Mouse (Mus musculus) forebrain, embryonic 16.5 days (tissue): ENCODE data around the gene Kcnn1. TPM values are rescaled to one million over a fixed set of nuclear protein-coding genes. Genes with fewer than 3 reads are reported as not detected.

Experiments
- ATAC-seq: fragments of 200-750 bp; cut with Nextera tagmentation; 2 replicates; pipeline ENCODE4 v1.8.0; 2017; ENCODE audit warnings: mild to moderate bottlenecking, moderate library complexity
- H3K27ac ChIP-seq: fragments of 300-500 bp; sonication (generic); 2 replicates; pipeline ENCODE4 v1.5.1; 2014; ENCODE audit warnings: low read length, control low read depth
- H3K27me3 ChIP-seq: fragments of 300-500 bp; sonication (generic); replicated peaks from 2 replicates; pipeline ENCODE4 v1.6.1; 2014; ENCODE audit warnings: low read length; ENCODE audit not compliant: control insufficient read depth, insufficient read depth
- H3K36me3 ChIP-seq: fragments of 300-500 bp; sonication (generic); 2 replicates; pipeline ENCODE4 v1.6.1; 2014; ENCODE audit not compliant: control insufficient read depth, insufficient read depth
- H3K4me1 ChIP-seq: fragments of 300-500 bp; sonication (generic); replicated peaks from 2 replicates; pipeline ENCODE4 v1.6.1; 2014; ENCODE audit warnings: low read length; ENCODE audit not compliant: control insufficient read depth, insufficient read depth
- H3K4me2 ChIP-seq: fragments of 300-500 bp; sonication (generic); 2 replicates; pipeline ENCODE4 v1.6.1; 2014; ENCODE audit warnings: mild to moderate bottlenecking, low read length, control low read depth
- H3K4me3 ChIP-seq: fragments of 300-500 bp; sonication (generic); replicated peaks from 2 replicates; pipeline ENCODE4 v1.5.1; 2014; ENCODE audit warnings: mild to moderate bottlenecking, low read length, control low read depth
- H3K9ac ChIP-seq: fragments of 300-500 bp; sonication (generic); replicated peaks from 2 replicates; pipeline ENCODE4 v1.6.1; 2014; ENCODE audit warnings: low read depth, low read length, control low read depth
- H3K9me3 ChIP-seq: fragments of 300-500 bp; sonication (generic); 2 replicates; pipeline ENCODE4 v1.6.1; 2016; ENCODE audit warnings: low read length; ENCODE audit not compliant: control insufficient read depth
- WGBS: fragments of 180-500 bp; shearing (Covaris S2); extraction: QIAGEN DNeasy Blood & Tissue Kit; methylation state at CpG from one replicate; pipeline ENCODE4 v1.1.7; 2014; 5-methylcytosine and 5-hydroxymethylcytosine counted together
- polyA plus RNA-seq: library from polyadenylated mRNA; unstranded; fragments of >200 nt; fragmentation: Nextera tagmentation; extraction: Ambion mirVana; gene quantifications from 2 replicates; pipeline ENCODE4 v1.2.1, GENCODE M21; 2015

The Kcnn1 gene
- polyA plus RNA-seq, 1 experiment from 2014 or later: 13.4 TPM

DNA sequence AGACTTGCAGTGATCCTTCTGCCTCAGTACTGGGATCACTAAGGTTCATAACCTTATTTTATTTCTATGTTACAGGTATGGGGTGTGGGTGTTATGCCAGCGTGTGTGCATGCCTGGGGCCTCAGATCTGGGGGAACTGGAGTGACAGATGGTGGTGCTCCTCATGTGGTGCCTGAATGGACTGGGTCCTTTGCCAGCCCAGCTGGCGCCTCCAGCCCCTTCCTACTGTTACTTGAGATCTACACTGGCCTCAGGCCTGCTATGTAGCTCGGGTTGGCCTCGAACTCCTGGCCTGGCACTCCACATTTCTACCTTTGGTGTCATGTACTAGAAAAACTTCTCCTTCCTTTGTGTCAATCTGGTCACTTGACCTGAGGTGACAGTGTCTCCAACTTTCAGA, 21.1 kb upstream of the Kcnn1 start:
- no peak for ATAC-seq
- H3K4me1 ChIP-seq: peaks cover 5% of the 10 kb centered on the region
- WGBS: 75% methylated on average over 4 of the region's 4 CpGs
- H3K27ac ChIP-seq: no peak overlapping the region
- H3K27me3 ChIP-seq: no peaks in the 10 kb centered on the region
- H3K36me3 ChIP-seq: no peaks in the 10 kb centered on the region
- H3K4me2 ChIP-seq: no peak overlapping the region
- H3K9ac ChIP-seq: no peak overlapping the region
- H3K4me3 ChIP-seq: no peak overlapping the region
- H3K9me3 ChIP-seq: no peaks in the 10 kb centered on the region

DNA sequence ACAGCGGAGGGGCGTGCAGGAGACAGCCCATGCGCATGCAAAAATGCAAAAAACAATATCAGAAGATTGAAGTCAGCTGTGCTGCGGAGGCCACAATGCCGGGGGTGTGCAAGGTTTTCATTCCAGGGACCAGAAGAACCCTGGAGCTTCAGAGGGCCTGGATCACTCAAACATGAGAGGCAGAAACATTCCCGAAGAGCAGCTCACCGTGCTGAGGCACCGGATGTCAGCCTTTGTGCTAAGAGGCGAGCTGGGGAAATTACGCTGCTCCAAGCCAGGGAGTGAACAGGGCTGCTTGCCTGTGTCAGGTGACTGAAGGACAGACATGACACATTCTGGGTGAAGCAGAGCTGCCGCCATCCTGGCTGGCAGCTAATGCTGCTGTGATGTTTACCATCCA, 17.5 kb upstream of the Kcnn1 start:
- no peak overlapping the region for H3K9ac ChIP-seq

DNA sequence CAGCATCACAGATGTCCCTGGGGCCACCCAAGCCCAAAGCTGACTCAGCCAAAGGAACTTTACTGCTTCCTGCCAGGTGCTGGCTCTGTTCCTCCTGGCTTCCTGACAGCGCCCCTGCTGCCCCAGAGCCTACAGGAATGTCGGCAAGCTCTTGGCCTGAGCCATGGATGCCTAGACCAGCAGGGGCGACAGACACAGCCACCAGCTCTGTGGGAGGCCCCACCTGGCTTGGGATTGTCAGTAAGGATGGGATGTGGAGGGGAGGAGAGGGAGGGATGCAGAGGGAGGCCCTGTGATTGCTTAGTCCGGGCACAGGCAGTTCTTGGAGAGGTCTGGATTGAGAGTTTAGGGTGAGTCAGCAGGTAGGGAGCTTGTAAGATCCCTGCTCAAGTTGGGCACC, 17.1 kb upstream of the Kcnn1 start:
- H3K4me1 ChIP-seq: peaks cover 5% of the 10 kb centered on the region
- no peaks in the 10 kb centered on the region for H3K36me3 ChIP-seq
- ATAC-seq: 0 out of 2 replicates have a peak, but pooled peaks have one; percentile 39
- WGBS: 8% methylated on average over 4 of the region's 4 CpGs
- H3K4me2 ChIP-seq: no peak overlapping the region
- H3K27me3 ChIP-seq: no peaks in the 10 kb centered on the region
- no peak overlapping the region for H3K4me3 ChIP-seq
- no peaks in the 10 kb centered on the region for H3K9me3 ChIP-seq
- no peak overlapping the region for H3K9ac ChIP-seq
- H3K27ac ChIP-seq: no peak overlapping the region

More for the DNA sequence above, 17.5 kb upstream of the Kcnn1 start:
- no peak overlapping the region for H3K4me3 ChIP-seq
- no peak overlapping the region for H3K27ac ChIP-seq
- no peak overlapping the region for H3K4me2 ChIP-seq
- H3K36me3 ChIP-seq: no peaks in the 10 kb centered on the region
- H3K9me3 ChIP-seq: no peaks in the 10 kb centered on the region
- ATAC-seq: no peak
- 33% methylated on average over 11 of the region's 11 CpGs for WGBS
- H3K27me3 ChIP-seq: no peaks in the 10 kb centered on the region
- H3K4me1 ChIP-seq: peaks cover 5% of the 10 kb centered on the region

DNA sequence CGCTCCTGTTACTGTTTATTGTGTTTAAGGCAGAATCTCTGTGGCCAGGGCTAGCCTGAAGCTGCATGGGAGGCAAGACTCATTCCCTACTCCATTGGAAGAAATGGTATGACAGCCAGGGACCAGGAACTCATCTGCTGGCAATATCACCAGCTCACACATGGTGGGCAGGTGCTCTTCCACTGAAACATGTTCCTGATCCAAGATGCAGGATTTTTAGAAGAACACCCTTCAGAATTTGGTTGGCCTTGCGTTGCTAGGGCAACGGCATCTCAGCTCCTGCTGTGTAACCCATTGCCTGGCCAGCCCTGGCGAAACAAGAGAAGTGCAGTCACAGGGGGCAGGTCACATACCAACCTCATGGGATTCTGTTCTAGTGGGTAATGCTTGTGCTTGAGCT, 16.4 kb upstream of the Kcnn1 start:
- Histone ChIP-seq H3K27me3 (no peaks in the 10 kb centered on the region), H3K36me3 (no peaks in the 10 kb centered on the region), H3K27ac (no peak overlapping the region), H3K4me1 (peaks cover 5% of the 10 kb centered on the region), H3K9me3 (no peaks in the 10 kb centered on the region), H3K4me2 (no peak overlapping the region), H3K4me3 (no peak overlapping the region), H3K9ac (no peak overlapping the region)
- no peak for ATAC-seq
- 50% methylated on average over 4 of the region's 4 CpGs for WGBS

DNA sequence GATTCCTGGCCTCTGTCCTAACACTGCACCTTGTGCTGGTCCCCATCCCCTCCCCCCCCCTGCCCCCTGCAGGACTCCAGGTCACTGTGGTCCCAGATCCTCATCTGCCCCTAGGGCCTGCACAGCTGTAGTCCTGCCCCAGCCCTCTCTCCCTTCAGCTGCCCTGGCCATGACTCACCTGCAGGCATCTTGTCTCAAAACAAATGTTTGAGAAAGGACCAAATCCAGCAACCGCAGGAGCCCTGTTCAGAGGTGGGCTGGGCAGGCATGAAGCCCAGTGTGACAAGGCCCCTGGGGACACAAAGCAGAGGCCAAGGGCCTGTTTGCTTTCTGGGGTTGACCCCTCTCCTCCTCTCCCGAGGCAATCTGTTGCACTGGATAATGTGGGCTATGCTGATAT, 15.1 kb upstream of the Kcnn1 start:
- no peak overlapping the region for H3K9ac ChIP-seq
- WGBS: 61% methylated on average over 2 of the region's 2 CpGs

DNA sequence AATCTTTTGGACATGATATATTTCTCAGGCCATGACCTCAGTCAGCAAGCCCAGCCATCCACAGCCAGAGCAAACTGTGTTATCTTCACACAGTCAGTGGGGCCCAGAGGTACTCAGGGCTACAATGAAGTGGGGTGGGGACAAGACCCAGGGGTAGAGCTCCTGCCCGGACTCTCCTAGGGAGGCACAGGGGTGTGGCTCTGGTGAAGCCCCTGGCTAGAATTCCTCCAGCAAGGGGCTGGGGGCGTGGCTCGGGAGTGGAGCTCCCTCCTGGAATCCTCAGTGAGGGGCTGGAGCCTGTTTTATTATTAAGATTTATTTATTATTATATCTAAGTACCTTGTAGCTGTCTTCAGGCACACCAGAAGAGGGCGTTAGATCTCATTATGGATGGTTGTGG, 13.3 kb upstream of the Kcnn1 start:
- Histone ChIP-seq H3K4me1 (peaks cover 17% of the 10 kb centered on the region), H3K27ac (no peak overlapping the region), H3K4me2 (no peak overlapping the region), H3K4me3 (no peak overlapping the region), H3K27me3 (no peaks in the 10 kb centered on the region), H3K36me3 (no peaks in the 10 kb centered on the region), H3K9me3 (no peaks in the 10 kb centered on the region), H3K9ac (no peak overlapping the region)
- 60% methylated on average over 4 of the region's 4 CpGs for WGBS
- no peak for ATAC-seq

More for the DNA sequence above, 15.1 kb upstream of the Kcnn1 start:
- no peaks in the 10 kb centered on the region for H3K27me3 ChIP-seq
- no peak overlapping the region for H3K27ac ChIP-seq
- no peaks in the 10 kb centered on the region for H3K36me3 ChIP-seq
- no peaks in the 10 kb centered on the region for H3K9me3 ChIP-seq
- no peak overlapping the region for H3K4me2 ChIP-seq
- H3K4me1 ChIP-seq: peaks cover 5% of the 10 kb centered on the region
- ATAC-seq: no peak
- no peak overlapping the region for H3K4me3 ChIP-seq

DNA sequence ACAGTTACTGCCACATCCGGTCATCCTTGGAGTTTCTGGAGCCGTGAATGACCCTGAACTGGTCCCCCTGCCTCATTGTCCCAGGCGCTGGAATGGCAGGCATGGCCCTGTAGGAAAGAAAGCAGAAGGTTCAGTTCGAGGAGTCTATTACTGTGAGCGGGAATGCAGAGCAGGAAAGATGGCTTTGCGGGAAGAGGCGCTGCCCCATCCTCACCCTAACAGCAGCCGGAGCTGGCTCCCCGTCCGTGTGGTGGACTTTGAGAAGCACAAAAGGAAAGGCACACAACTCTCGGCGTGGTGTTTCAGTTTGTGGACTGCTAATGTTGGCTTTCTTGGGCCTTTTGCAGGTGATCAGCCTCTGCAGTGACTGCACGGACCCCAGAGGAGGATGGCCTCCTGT, 11.4 kb upstream of the Kcnn1 start:
- H3K4me1 ChIP-seq: peaks cover 16% of the 10 kb centered on the region
- no peak overlapping the region for H3K27ac ChIP-seq
- no peaks in the 10 kb centered on the region for H3K9me3 ChIP-seq
- WGBS: 90% methylated on average over 13 of the region's 13 CpGs
- ATAC-seq: no peak
- H3K9ac ChIP-seq: no peak overlapping the region
- H3K4me2 ChIP-seq: no peak overlapping the region
- no peaks in the 10 kb centered on the region for H3K27me3 ChIP-seq
- H3K4me3 ChIP-seq: no peak overlapping the region
- H3K36me3 ChIP-seq: no peaks in the 10 kb centered on the region

DNA sequence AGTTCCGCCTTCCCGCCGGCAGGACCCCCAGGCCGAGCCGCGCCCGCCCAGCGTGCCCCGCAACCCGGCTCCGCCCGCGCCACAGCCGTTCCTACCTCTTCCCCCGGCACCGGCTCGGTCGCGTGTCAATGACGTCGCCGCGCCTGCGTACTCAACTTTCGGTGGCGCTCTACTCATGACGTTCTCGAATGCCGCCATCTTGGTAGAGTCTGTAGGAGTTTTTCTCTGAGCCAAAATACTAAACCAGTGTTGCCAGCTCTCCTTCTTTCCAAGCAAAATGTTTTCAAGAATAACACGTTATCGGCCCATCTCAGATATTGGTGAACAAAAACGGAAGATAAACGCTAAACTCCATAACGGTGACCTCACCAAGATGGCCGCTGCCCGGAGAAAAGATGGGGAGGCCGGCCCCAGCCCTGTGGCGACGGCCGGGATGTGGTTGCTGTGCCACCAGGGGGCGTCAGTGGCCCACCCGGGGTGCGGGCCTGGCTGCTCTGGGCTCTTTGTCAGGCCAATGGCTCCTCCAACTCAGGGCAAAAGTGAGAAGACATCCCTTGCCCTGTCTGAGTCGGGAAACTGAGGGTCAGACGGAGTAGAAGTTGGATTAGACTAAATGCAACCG, 10.4 kb upstream of the Kcnn1 start, which contains the start of gene Ccdc124:
Gene Ccdc124, minus strand, starts transcription at position 572 of the 622 bp plus-strand sequence.
- Histone ChIP-seq H3K9ac (peak within 1 kb of the TSS; percentile 80), H3K36me3 (no peaks in the 10 kb centered on the region), H3K27ac (peak within 1 kb of the TSS; percentile 92), H3K4me3 (peak within 1 kb of the TSS; percentile 92), H3K4me1 (peaks cover 25% of the 10 kb centered on the region), H3K4me2 (peak within 1 kb of the TSS; percentile 64), H3K27me3 (no peaks in the 10 kb centered on the region), H3K9me3 (no peaks in the 10 kb centered on the region)
- ATAC-seq: peak; percentile 85
- WGBS: under 1% methylated on average over 45 of the region's 46 CpGs

DNA sequence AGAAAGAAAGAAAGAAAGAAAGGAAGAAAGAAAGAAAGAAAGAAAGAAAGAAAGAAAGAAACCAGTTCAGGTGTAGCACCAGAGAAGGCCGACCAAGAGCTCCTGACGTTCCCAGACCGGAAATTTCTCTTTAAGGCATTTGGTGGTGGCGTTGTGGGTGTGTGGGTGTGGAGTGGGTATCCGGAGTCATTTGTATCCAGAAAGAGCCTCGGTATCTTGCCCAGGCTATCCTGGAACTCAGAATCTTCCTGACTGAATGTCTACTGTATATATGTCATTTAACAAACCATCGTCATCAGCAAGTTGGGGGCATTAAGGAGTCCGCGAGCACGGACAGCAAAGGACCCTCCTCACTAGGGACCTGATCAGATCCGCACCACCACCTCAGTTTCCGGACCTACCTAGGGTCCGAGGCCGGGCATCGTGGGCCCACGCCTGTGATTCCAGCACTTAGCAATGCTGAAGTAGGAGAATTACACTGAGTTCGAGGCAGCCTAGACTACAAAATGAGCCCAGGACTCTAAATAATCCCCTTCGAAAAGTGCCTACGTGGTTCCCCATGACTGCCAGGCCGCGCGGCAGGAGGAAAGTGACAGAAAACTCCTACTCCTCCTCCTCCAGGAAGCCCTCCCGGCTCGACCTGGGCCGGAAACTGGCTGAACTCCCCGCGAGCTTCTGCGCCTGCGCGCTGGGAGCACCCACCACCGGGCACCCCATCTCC, 9.7 kb upstream of the Kcnn1 start:
- H3K4me1 ChIP-seq: peaks cover 29% of the 10 kb centered on the region
- H3K27me3 ChIP-seq: no peaks in the 10 kb centered on the region
- H3K36me3 ChIP-seq: 0 out of 2 replicates have a peak, but pooled peaks cover 3% of the 10 kb centered on the region
- H3K9ac ChIP-seq: peak overlapping the region; percentile 80
- H3K27ac ChIP-seq: peak overlapping the region; percentile 92
- peak overlapping the region; percentile 64 for H3K4me2 ChIP-seq
- 0 out of 2 replicates have a peak, but pooled peaks have one; percentile 0 for ATAC-seq
- H3K9me3 ChIP-seq: no peaks in the 10 kb centered on the region
- 5% methylated on average over 30 of the region's 31 CpGs for whole genome bisulfite sequencing
- peak overlapping the region; percentile 92 for H3K4me3 ChIP-seq
